Mouse (Mus musculus): ENCODE measurements at regions not wholly inside any gene's neighbourhood (a gene's known extent, or its start where the extent isn't known, plus 50 kb on each side); places are given as distances from the start of the nearest gene placed in this dataset.

DNA sequence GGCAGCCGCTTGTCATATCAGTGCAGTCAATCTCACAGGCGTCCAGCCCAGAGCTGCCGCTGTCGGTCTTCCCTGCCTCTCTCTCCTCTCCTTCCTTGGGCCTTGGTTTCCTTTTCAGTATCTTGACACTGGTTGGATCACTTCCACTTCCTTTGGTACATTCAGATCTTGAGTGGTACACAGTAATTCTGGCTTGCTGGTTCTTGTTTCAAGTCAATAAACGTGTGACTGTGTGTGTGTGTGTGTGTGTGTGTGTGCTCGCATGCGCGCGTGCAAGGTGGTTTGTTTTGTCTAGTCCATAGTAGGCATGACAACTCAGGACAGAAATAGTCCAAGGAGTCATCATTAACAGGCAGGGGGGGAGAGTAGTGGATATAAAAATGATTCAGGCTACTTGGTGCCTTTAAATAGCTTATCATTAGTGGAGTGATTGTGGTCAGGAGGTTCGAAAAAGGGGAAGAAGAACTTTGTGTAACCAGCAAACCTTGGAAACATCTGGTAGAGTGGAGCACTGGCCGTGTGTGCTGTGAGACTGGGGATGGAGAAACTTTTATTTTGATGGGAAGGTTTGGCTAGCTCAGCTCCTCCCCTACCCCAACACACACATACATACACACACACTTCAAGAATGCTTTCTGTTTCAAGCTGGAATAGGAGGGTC is 117.1 kb upstream of the Serp2 start:
- H3K4me1 ChIP-seq (ENCODE audit: control insufficient read depth, insufficient read depth, low read length), result peaks cover 2% of the 10 kb centered on the region; the same call in 1 of the 2 replicates
- H3K9me3 ChIP-seq (replicated peaks; ENCODE audit: control insufficient read depth, low read length, poor library complexity, severe bottlenecking), result no peaks in the 10 kb centered on the region
- no peak overlapping the region for H3K9ac ChIP-seq (ENCODE audit: low read depth, low read length)
- no peak overlapping the region for H3K4me3 ChIP-seq (ENCODE audit: low read depth, low read length)
- H3K27ac ChIP-seq (ENCODE audit: low read length), result no peak overlapping the region
- WGBS, result 79% methylated on average over 11 of the region's 11 CpGs
- H3K4me2 ChIP-seq (ENCODE audit: low read length), result no peak overlapping the region
- no peaks in the 10 kb centered on the region for H3K27me3 ChIP-seq (ENCODE audit: control insufficient read depth, insufficient read depth, low read depth, low read length)
- ATAC-seq, result no peak
- no peaks in the 10 kb centered on the region for H3K36me3 ChIP-seq (ENCODE audit: control insufficient read depth, insufficient read depth, low read length)

DNA sequence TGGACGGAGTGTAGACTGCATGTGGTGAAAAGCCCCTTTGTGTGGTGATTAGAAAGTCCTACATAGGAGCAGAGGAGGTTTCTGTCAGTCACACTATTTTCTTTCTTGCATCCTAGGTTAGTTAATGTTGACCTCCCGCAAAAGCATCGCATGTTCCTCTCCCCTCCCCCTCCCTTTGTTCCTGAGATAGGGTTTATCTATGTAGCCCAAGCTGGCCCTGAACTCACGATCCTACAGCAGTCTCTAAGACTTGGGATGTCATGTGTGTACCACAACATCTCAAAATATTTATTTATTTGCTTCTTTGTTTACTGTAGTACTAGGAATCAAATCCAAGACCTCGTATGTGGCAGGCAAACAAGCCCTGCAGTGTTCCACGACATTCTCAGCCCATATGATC is 116.2 kb upstream of the Serp2 start:
- 56% methylated on average over 6 of the region's 6 CpGs for WGBS
- Histone ChIP-seq H3K4me3 (ENCODE audit: low read depth, low read length) (no peak overlapping the region), H3K27ac (ENCODE audit: low read length) (no peak overlapping the region), H3K9me3 (replicated peaks; ENCODE audit: control insufficient read depth, low read length, poor library complexity, severe bottlenecking) (no peaks in the 10 kb centered on the region), H3K4me1 (ENCODE audit: control insufficient read depth, insufficient read depth, low read length) (peaks cover 2% of the 10 kb centered on the region; the same call in 1 of the 2 replicates), H3K36me3 (ENCODE audit: control insufficient read depth, insufficient read depth, low read length) (no peaks in the 10 kb centered on the region), H3K4me2 (ENCODE audit: low read length) (no peak overlapping the region), H3K27me3 (ENCODE audit: control insufficient read depth, insufficient read depth, low read depth, low read length) (no peaks in the 10 kb centered on the region), H3K9ac (ENCODE audit: low read depth, low read length) (no peak overlapping the region)
- no peak for ATAC-seq

DNA sequence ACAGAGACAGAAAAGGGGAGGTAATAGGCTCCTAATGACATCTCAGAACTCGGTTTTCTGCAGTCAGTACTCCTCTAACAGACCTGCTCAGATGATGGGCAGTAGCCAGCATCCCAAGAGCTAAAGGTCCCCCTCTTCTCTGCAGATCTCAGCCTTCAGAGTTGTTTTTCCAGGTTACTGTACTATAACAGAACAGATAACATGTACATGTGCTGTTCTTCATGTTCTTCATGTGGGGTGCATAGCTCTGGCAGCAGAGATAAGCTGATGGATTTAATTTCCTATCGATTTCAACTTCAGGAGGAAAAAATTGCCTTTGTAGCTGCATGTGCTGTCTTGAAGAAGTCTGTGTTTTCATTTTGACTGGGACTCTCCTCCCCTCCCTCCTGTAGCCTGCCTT is 115.8 kb upstream of the Serp2 start:
- WGBS, result 80% methylated on average over 2 of the region's 2 CpGs
- no peak overlapping the region for H3K9ac ChIP-seq (ENCODE audit: low read depth, low read length)
- H3K36me3 ChIP-seq (ENCODE audit: control insufficient read depth, insufficient read depth, low read length), result no peaks in the 10 kb centered on the region

DNA sequence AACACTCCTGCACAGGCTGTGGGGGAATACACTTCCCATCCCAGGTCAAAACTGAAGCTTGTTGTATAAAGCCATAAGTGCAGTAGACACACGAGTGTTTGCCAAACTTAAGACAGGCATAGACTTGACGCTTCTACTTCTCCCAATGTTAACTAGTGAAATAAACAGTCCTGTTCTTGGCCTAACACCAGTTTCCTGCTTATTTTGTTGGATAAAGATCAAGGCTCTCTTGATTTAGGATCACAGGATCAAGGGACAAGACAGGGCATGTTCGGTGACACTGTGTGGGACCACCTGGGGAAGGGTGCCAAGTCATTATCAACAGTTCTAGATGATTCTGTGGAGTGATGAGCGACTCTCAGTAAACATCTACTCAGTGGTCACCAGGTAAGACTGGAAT is 114.3 kb upstream of the Serp2 start:
- Histone ChIP-seq H3K4me2 (ENCODE audit: low read length) (no peak overlapping the region), H3K27me3 (ENCODE audit: control insufficient read depth, insufficient read depth, low read depth, low read length) (no peaks in the 10 kb centered on the region), H3K9ac (ENCODE audit: low read depth, low read length) (no peak overlapping the region), H3K4me1 (ENCODE audit: control insufficient read depth, insufficient read depth, low read length) (peaks cover 2% of the 10 kb centered on the region; the same call in 1 of the 2 replicates), H3K27ac (ENCODE audit: low read length) (no peak overlapping the region), H3K36me3 (ENCODE audit: control insufficient read depth, insufficient read depth, low read length) (no peaks in the 10 kb centered on the region), H3K9me3 (replicated peaks; ENCODE audit: control insufficient read depth, low read length, poor library complexity, severe bottlenecking) (no peaks in the 10 kb centered on the region), H3K4me3 (ENCODE audit: low read depth, low read length) (no peak overlapping the region)
- 92% methylated on average over 4 of the region's 4 CpGs for WGBS
- ATAC-seq, result no peak

More for the DNA sequence above, 115.8 kb upstream of the Serp2 start:
- Histone ChIP-seq H3K27me3 (ENCODE audit: control insufficient read depth, insufficient read depth, low read depth, low read length) (no peaks in the 10 kb centered on the region), H3K4me3 (ENCODE audit: low read depth, low read length) (no peak overlapping the region), H3K9me3 (replicated peaks; ENCODE audit: control insufficient read depth, low read length, poor library complexity, severe bottlenecking) (no peaks in the 10 kb centered on the region), H3K27ac (ENCODE audit: low read length) (no peak overlapping the region), H3K4me2 (ENCODE audit: low read length) (no peak overlapping the region), H3K4me1 (ENCODE audit: control insufficient read depth, insufficient read depth, low read length) (peaks cover 2% of the 10 kb centered on the region; the same call in 1 of the 2 replicates)
- no peak for ATAC-seq

DNA sequence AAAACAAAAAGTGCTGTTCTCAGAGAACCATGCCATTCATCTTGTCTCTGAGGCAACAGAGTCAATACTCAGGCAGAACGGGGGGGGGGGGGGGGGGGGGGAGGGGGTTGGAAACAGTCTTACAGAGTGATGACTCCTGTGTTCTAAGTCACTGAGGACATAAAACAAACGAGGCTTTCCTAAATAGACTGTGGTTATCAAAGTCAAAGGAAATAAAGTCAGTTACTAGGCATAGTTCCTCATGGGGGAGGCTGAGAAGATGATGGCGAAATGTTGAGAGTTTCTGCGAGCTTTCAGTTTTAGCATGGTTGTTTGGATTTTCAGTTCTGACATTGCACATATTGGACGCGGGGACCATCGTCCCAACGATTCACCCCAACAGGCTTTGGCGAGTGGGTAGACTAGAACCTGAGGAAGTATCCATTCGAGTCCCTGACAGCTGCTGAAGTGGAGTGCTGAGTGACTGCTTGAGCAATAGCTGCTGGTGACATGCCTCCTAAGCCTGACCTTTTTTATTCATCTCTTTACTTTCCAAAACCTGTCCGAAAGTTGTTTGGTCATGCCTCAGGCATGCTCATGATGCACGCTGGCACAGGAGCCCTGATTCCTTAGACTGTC is 109.2 kb upstream of the Serp2 start:
- Histone ChIP-seq H3K4me1 (ENCODE audit: control insufficient read depth, insufficient read depth, low read length) (no peaks in the 10 kb centered on the region), H3K9me3 (replicated peaks; ENCODE audit: control insufficient read depth, low read length, poor library complexity, severe bottlenecking) (no peaks in the 10 kb centered on the region), H3K27me3 (ENCODE audit: control insufficient read depth, insufficient read depth, low read depth, low read length) (no peaks in the 10 kb centered on the region), H3K36me3 (ENCODE audit: control insufficient read depth, insufficient read depth, low read length) (no peaks in the 10 kb centered on the region), H3K4me2 (ENCODE audit: low read length) (no peak overlapping the region), H3K27ac (ENCODE audit: low read length) (no peak overlapping the region), H3K9ac (ENCODE audit: low read depth, low read length) (no peak overlapping the region), H3K4me3 (ENCODE audit: low read depth, low read length) (no peak overlapping the region)
- no peak for ATAC-seq
- WGBS, result 82% methylated on average over 12 of the region's 12 CpGs

DNA sequence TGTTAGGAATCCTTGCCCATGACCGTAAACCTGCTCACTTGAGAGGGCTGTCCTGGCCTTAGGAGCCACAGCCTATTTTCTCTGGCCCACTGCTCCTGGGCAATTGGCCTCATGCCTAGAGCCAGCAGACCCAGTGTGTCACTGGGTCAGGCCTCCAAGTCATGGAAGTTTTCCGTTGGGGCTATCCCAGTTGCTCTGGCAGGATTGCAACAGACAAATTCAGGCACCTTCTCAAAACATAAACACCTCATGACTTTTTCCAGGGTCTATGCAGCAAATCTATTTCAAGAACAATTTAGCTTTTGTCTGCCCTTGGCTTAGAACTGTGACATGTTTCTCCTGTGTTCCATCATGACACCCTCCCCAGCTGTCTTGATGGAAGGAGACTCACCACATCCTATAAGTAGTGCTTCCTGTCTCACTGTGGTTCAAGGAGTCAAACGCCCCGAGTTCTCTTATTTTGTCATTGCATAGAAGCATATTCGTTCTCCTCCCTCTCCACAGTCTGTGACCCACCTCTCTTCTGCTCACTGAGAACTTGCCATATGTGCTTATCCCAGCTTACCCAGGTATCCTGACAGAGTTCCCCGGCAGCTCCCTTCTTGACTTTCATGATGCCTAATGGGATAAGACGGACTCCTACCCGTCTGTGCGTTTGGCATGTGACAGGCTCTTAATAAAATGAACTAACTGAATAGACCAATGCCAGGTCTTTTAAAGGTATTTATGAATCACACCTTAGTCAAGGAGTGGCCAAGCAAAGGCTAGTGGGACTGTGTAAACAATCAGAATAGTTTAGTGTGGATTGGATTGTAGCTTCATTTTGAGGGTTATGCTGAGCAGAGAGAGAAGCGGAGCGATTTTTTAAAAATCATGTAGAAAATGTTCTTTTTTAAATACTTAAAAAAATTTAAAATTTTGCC is 108.2 kb upstream of the Serp2 start:
- 91% methylated on average over 11 of the region's 11 CpGs for WGBS
- Histone ChIP-seq H3K36me3 (ENCODE audit: control insufficient read depth, insufficient read depth, low read length) (no peaks in the 10 kb centered on the region), H3K27ac (ENCODE audit: low read length) (no peak overlapping the region), H3K4me3 (ENCODE audit: low read depth, low read length) (no peak overlapping the region), H3K27me3 (ENCODE audit: control insufficient read depth, insufficient read depth, low read depth, low read length) (no peaks in the 10 kb centered on the region), H3K4me1 (ENCODE audit: control insufficient read depth, insufficient read depth, low read length) (no peaks in the 10 kb centered on the region), H3K4me2 (ENCODE audit: low read length) (no peak overlapping the region), H3K9me3 (replicated peaks; ENCODE audit: control insufficient read depth, low read length, poor library complexity, severe bottlenecking) (no peaks in the 10 kb centered on the region), H3K9ac (ENCODE audit: low read depth, low read length) (no peak overlapping the region)
- ATAC-seq, result no peak

DNA sequence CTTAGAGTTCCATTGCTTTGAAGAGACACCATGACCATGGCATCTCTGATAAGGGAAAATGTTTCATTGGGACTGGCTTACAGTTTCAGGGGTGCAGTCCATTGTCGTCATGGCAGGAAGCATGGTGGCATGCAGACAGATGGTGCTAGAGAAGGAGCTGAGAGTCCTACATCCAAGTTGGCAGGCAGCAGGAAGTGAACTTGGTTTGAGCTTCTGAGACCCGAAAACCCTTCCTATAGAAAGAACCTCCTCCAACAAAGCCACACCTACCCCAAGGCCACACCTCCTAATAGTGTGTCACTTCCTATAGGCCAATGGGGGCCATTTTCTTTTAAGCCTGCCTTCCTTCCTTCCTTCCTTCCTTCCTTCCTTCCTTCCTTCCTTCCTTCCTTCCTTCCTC is 107.1 kb upstream of the Serp2 start:
- 0 out of 2 replicates have a peak, but pooled peaks cover 4% of the 10 kb centered on the region for H3K4me1 ChIP-seq (ENCODE audit: control insufficient read depth, insufficient read depth, low read length)
- H3K4me3 ChIP-seq (ENCODE audit: low read depth, low read length), result no peak overlapping the region
- H3K9me3 ChIP-seq (replicated peaks; ENCODE audit: control insufficient read depth, low read length, poor library complexity, severe bottlenecking), result no peaks in the 10 kb centered on the region
- no peak overlapping the region for H3K9ac ChIP-seq (ENCODE audit: low read depth, low read length)
- no peak for ATAC-seq
- no peaks in the 10 kb centered on the region for H3K27me3 ChIP-seq (ENCODE audit: control insufficient read depth, insufficient read depth, low read depth, low read length)
- no peak overlapping the region for H3K4me2 ChIP-seq (ENCODE audit: low read length)
- no peak overlapping the region for H3K27ac ChIP-seq (ENCODE audit: low read length)
- H3K36me3 ChIP-seq (ENCODE audit: control insufficient read depth, insufficient read depth, low read length), result no peaks in the 10 kb centered on the region
- WGBS, result 97% methylated on average over 2 of the region's 2 CpGs

DNA sequence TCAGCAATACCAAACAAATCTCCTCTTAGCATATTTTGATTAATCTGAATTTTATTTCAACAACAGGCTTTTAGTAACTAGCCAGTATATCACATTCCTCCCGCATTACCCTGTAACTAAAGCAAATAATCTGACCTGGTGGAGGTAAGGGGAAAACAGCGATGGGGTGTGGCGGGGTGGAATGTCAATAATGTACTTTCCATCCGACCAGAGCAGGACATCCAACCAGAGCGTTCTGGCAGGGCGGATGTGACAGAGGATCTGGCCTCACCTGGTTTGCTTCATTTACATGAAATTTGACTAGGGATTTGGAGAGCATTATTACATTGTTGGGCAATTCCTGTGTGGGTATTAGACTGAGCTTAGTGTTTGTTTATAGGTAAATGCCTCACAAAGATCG is 106.2 kb upstream of the Serp2 start:
- Histone ChIP-seq H3K4me2 (ENCODE audit: low read length) (no peak overlapping the region), H3K36me3 (ENCODE audit: control insufficient read depth, insufficient read depth, low read length) (no peaks in the 10 kb centered on the region), H3K9ac (ENCODE audit: low read depth, low read length) (no peak overlapping the region), H3K4me1 (ENCODE audit: control insufficient read depth, insufficient read depth, low read length) (peaks cover 12% of the 10 kb centered on the region), H3K9me3 (replicated peaks; ENCODE audit: control insufficient read depth, low read length, poor library complexity, severe bottlenecking) (no peaks in the 10 kb centered on the region), H3K4me3 (ENCODE audit: low read depth, low read length) (no peak overlapping the region), H3K27me3 (ENCODE audit: control insufficient read depth, insufficient read depth, low read depth, low read length) (no peaks in the 10 kb centered on the region), H3K27ac (ENCODE audit: low read length) (no peak overlapping the region)
- 93% methylated on average over 7 of the region's 7 CpGs for WGBS
- no peak for ATAC-seq

DNA sequence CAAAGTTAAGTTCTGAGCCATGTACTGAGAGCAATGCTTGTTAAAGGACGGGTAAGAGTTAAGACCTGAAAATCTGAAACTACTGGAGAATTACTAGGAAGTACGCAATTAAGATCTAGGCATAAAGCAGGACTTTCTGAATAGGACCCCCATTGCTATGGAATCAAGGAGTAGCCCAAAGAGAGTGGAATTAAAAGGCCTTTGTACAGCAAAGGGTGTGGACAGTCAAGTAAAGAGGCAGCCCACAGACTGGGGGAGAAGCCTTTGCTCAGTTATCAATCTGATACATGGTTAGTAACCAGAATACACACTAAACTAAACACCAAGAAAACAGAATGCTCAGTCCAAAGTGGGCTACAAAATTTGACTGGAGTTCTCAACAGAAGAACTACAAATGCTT is 104.2 kb upstream of the Serp2 start:
- Histone ChIP-seq H3K4me1 (ENCODE audit: control insufficient read depth, insufficient read depth, low read length) (peaks cover 23% of the 10 kb centered on the region), H3K27me3 (ENCODE audit: control insufficient read depth, insufficient read depth, low read depth, low read length) (no peaks in the 10 kb centered on the region), H3K9me3 (replicated peaks; ENCODE audit: control insufficient read depth, low read length, poor library complexity, severe bottlenecking) (no peaks in the 10 kb centered on the region), H3K9ac (ENCODE audit: low read depth, low read length) (no peak overlapping the region), H3K4me2 (ENCODE audit: low read length) (no peak overlapping the region), H3K4me3 (ENCODE audit: low read depth, low read length) (no peak overlapping the region), H3K36me3 (ENCODE audit: control insufficient read depth, insufficient read depth, low read length) (no peaks in the 10 kb centered on the region), H3K27ac (ENCODE audit: low read length) (no peak overlapping the region)
- WGBS, result 79% methylated on average over 2 of the region's 2 CpGs
- ATAC-seq, result no peak
